Mouse (Mus musculus): ENCODE results near the gene Gm17334. TPM values are rescaled to one million over a fixed set of nuclear protein-coding genes. Genes with fewer than 3 reads are reported as not detected.

Gene Gm17334
- polyA plus RNA-seq, 1 experiment from 2014 or later = not detected

DNA sequence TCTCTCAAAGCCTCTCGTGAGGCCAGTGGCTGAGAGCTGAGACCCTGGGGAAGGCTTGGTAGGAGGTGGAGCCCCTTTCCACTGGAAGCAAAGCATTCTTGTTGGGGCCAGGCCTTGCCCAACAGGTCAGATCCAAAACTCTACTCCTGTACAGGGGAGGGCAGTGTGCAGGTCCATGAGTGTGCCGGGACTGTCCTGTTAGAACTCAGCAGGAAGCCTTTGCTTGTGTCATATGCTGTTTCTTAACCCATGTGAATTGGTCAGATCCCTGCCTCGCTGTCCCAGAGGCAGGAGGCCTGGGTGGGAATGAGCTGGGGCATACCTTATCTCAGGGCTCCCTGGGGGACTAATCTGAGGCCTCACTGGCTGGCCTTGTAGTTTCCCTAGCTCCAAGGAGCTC, 7.3 kb upstream of the Gm17334 start:
- Histone ChIP-seq H3K36me3 (peaks cover 18% of the 10 kb centered on the region), H3K4me2 (no peak overlapping the region), H3K9ac (no peak overlapping the region), H3K27ac (no peak overlapping the region), H3K27me3 (no peaks in the 10 kb centered on the region), H3K4me1 (peaks cover 4% of the 10 kb centered on the region), H3K9me3 (no peaks in the 10 kb centered on the region), H3K4me3 (no peak overlapping the region)
- 68% methylated on average over 3 of the region's 3 CpGs for WGBS
- ATAC-seq (ENCODE audit: insufficient number of reproducible peaks, insufficient read depth, low FRiP score, low TSS enrichment, low read depth) = no peak

DNA sequence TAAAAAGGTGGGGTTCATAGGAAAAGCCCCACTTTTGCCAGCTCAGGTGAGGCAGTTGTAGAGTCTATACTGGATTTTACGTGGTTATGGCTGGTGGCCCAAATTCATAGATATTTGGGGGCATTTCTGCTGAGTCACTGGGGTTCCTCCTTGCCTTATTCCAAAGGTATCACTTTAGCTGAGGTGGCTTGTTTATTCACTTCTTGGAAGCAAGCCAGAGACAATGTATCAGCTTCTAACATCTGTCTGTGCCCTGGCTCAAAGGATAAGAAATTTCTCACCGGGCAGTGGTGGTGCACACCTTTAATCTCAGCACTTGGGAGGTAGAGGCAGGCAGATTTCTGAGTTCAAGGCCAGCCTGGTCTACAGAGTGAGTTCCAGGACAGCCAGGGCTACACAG, 6.8 kb upstream of the Gm17334 start:
- peaks cover 8% of the 10 kb centered on the region for H3K4me1 ChIP-seq
- peaks cover 18% of the 10 kb centered on the region for H3K36me3 ChIP-seq
- no peaks in the 10 kb centered on the region for H3K27me3 ChIP-seq
- no peak overlapping the region for H3K4me2 ChIP-seq
- no peaks in the 10 kb centered on the region for H3K9me3 ChIP-seq
- no peak overlapping the region for H3K4me3 ChIP-seq
- 86% methylated on average over 2 of the region's 2 CpGs for WGBS
- no peak overlapping the region for H3K9ac ChIP-seq
- no peak overlapping the region for H3K27ac ChIP-seq
- ATAC-seq (ENCODE audit: insufficient number of reproducible peaks, insufficient read depth, low FRiP score, low TSS enrichment, low read depth) = no peak

DNA sequence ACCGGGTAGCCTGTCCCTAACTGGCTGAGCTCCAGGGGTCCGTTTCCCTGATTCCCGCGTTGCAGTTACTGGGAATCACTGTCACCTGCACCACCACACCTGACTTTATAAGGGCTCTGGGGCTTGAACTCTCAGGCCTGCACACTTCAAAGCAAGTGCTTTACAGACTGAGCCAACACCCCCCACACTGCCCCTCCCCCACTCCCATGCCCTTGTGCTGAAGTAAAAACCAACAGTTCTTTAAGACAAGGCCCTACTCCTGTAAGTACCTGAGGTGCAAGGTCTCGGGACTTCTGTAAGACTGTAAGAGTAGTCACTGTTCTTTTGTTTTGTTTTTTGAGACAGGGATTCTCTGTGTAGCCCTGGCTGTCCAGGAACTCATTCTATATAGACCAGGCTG, 5.5 kb upstream of the Gm17334 start:
- H3K4me3 ChIP-seq = no peak overlapping the region

DNA sequence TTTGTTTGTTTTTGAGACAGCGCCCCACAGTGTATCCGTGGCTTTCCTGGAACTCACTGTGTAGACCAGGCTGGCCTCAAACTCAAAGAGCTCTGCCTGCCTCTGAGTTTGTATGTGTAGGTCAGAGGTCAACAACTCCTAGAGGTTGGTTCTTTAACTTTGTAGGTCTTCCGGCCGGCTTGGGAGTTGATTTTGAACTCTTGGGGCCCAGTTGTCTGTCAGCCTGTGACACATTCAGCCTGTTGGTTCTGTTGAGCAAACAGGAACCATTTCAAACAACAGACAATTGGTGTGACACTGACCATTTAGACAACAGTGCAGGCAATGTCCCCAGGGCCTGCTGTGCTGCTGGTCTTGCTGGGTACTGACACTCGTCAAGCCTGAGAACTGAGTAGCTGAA, 4.7 kb upstream of the Gm17334 start:
- Histone ChIP-seq H3K9me3 (no peaks in the 10 kb centered on the region), H3K4me1 (peaks cover 9% of the 10 kb centered on the region), H3K4me2 (no peak overlapping the region), H3K9ac (no peak overlapping the region), H3K36me3 (peaks cover 18% of the 10 kb centered on the region), H3K27me3 (no peaks in the 10 kb centered on the region), H3K4me3 (no peak overlapping the region), H3K27ac (no peak overlapping the region)
- WGBS = 66% methylated on average over 5 of the region's 5 CpGs
- no peak for ATAC-seq (ENCODE audit: insufficient number of reproducible peaks, insufficient read depth, low FRiP score, low TSS enrichment, low read depth)

More for the DNA sequence above, 5.5 kb upstream of the Gm17334 start:
- Histone ChIP-seq H3K9ac (no peak overlapping the region), H3K9me3 (no peaks in the 10 kb centered on the region), H3K4me2 (no peak overlapping the region), H3K27me3 (no peaks in the 10 kb centered on the region), H3K36me3 (peaks cover 18% of the 10 kb centered on the region), H3K27ac (no peak overlapping the region), H3K4me1 (peaks cover 9% of the 10 kb centered on the region)
- no peak for ATAC-seq (ENCODE audit: insufficient number of reproducible peaks, insufficient read depth, low FRiP score, low TSS enrichment, low read depth)
- 79% methylated on average over 5 of the region's 5 CpGs for WGBS

DNA sequence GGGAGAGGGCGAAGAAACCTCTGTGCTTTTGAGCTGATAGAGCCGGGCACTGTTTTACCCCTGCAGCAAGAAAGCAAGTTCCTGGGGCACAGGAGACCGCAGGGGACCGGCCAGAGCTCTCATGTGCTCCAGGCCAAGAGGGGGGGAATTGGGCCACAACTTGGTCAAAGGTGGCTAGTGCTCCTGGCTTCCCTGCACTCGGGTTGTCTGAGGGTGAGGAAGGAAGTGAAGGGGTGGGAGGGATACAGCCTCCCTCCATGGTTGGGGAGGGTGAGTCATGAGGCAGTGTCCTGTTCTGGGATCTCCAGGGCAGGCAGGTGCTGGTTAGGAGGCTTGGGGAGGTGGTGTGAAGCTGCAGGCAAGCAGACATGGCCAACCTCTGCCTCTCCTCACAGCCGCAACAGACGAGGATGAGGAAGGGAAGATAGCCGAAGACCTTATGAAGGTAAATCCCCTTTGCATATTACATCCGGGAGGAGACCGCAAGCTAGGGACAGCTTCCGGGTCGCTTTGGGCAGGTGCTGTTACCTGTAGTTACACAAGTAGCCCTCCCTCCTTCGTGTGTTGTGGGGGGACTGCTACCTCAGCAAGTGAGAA, 1.8 kb upstream of the Gm17334 start:
- H3K4me3 ChIP-seq = no peak overlapping the region
- H3K9ac ChIP-seq = no peak overlapping the region
- H3K27ac ChIP-seq = no peak overlapping the region
- H3K9me3 ChIP-seq = no peaks in the 10 kb centered on the region
- 81% methylated on average over 13 of the region's 13 CpGs for WGBS
- H3K4me2 ChIP-seq = no peak overlapping the region
- peaks cover 18% of the 10 kb centered on the region for H3K36me3 ChIP-seq
- H3K4me1 ChIP-seq = peaks cover 12% of the 10 kb centered on the region
- peaks cover 5% of the 10 kb centered on the region; the same call in 1 of the 2 replicates for H3K27me3 ChIP-seq
- ATAC-seq (ENCODE audit: insufficient number of reproducible peaks, insufficient read depth, low FRiP score, low TSS enrichment, low read depth) = no peak

DNA sequence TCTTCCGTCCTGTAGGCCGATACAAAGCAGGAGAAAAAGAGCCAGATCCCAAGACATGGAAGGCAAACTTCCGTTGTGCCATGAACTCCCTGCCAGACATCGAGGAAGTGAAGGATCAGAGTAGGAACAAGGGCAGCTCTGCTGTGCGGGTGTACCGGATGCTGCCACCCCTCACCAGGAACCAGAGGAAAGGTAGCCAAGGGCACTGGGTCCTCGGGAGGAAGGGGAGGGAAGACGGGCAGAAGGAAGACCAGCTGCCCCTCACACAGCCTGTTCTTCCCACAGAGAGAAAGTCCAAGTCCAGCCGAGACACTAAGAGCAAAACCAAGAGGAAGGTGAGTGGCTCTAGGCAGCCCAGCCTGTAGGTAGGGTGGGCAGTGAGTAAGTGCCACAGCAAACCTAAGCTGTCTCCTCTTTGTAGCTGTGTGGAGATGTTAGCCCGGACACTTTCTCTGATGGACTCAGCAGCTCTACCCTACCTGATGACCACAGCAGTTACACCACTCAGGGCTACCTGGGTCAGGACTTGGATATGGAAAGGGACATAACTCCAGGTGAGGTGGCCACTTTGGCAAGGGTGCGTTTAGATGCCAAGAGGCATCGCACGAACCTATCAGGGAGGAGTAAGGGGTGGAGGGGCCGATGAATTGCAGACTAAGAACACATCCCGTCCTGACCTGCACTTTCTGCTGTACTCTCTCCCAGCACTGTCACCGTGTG, 814 bp upstream of the Gm17334 start:
- H3K9me3 ChIP-seq = no peaks in the 10 kb centered on the region
- no peak overlapping the region for H3K4me3 ChIP-seq
- H3K4me2 ChIP-seq = no peak overlapping the region
- peaks cover 17% of the 10 kb centered on the region for H3K4me1 ChIP-seq
- no peak for ATAC-seq (ENCODE audit: insufficient number of reproducible peaks, insufficient read depth, low FRiP score, low TSS enrichment, low read depth)
- peaks cover 18% of the 10 kb centered on the region for H3K36me3 ChIP-seq
- WGBS = 90% methylated on average over 16 of the region's 16 CpGs
- H3K27ac ChIP-seq = no peak overlapping the region
- H3K9ac ChIP-seq = 0 out of 2 replicates have a peak overlapping the region, but pooled peaks have one; percentile 21
- H3K27me3 ChIP-seq = peaks cover 5% of the 10 kb centered on the region

DNA sequence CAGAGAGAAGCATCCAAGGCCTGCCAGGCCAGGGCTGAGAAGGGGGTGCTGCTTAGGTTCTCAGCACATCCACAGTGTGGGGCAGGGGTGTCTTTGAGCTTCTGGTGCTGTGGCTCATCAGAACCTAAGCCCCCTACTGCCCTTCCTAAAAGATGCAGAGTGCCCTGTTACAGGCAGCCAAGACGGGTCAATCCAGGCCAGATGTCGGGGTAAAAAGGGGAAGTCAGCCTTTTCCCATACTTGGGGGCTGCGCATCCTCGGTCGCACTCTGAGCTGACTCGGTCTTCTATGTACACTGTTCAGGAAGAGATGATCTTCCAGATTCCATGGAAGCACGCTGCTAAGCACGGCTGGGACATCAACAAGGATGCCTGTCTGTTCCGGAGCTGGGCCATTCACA, 451 bp downstream of the Gm17334 start:
- peaks cover 5% of the 10 kb centered on the region for H3K27me3 ChIP-seq
- H3K4me3 ChIP-seq = no peak overlapping the region
- peaks cover 17% of the 10 kb centered on the region for H3K4me1 ChIP-seq
- no peak for ATAC-seq (ENCODE audit: insufficient number of reproducible peaks, insufficient read depth, low FRiP score, low TSS enrichment, low read depth)
- no peak overlapping the region for H3K4me2 ChIP-seq
- WGBS = 66% methylated on average over 9 of the region's 9 CpGs
- no peaks in the 10 kb centered on the region for H3K9me3 ChIP-seq
- H3K27ac ChIP-seq = no peak overlapping the region
- no peak overlapping the region for H3K9ac ChIP-seq
- H3K36me3 ChIP-seq = peaks cover 8% of the 10 kb centered on the region

DNA sequence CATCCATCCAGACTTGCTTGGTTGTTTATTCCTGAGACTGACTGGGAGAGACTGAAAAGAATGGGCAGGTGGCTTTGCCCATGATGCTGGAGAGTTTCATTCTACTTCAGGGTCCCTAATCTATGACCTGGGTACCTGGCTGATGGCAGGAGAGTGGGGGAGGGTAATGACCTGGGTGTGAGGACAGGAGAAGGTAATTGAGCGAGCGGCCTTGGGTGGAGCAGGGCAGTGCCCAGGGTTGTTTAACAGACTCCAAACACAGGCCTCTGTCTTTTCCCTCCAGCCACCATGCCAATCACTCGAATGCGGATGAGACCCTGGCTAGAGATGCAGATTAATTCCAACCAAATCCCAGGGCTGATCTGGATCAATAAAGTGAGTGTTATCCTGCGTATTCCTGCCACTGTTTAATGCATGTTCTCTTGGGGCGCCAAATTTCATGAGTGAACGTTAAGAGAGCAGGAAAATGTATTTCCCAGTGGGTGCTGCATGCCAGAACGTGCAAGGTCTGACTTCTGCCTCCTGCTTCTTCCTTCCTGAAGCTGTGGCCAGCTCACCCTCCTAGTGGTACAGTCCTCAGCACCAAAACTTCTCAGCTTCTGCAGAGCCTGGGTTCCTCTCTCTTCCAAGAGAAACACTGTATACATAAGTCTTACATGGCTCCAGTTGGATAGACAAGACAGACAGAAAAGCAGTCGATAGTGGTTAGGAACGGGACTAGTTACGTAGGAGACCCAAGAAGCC, 1.8 kb downstream of the Gm17334 start:
- no peaks in the 10 kb centered on the region for H3K9me3 ChIP-seq
- H3K4me2 ChIP-seq = peak overlapping the region; percentile 79
- H3K27ac ChIP-seq = no peak overlapping the region
- 83% methylated on average over 11 of the region's 11 CpGs for WGBS
- no peak overlapping the region for H3K9ac ChIP-seq
- ATAC-seq (ENCODE audit: insufficient number of reproducible peaks, insufficient read depth, low FRiP score, low TSS enrichment, low read depth) = no peak
- peaks cover 5% of the 10 kb centered on the region for H3K27me3 ChIP-seq
- peak overlapping the region; percentile 75 for H3K4me3 ChIP-seq
- H3K4me1 ChIP-seq = peaks cover 17% of the 10 kb centered on the region
- H3K36me3 ChIP-seq = peaks cover 2% of the 10 kb centered on the region

DNA sequence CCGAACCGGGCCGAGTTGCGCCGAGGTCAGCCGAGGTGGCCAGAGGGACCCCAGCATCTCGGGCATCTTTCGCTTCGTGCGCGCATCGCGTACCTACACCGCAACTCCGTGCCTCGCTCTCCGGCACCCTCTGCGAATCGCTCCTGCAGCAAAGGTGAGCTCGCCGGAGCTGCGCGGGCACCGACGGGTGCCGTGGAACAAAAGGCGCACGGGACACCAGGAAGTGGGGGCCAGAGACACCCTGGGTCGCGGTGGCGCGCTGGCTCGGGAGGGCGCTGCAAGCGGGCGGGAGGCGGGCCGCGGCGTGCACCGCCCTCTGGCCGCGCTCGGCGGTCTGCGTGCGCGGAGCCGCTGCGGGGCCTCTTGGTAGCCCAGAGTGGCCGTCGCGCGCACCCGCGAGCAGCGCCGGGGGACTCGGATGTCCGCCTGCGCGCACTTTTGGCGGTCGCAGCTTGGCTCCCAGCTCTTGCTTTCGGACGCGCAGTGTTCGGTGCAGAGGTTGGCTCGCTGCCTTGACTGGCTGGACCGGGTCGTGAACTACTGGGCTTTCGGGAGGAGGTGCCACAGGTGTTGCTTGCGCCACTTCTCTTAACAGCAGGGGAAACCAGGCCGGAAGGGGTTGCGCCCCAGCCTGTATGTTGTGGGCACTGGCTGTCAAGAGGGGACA, 2.7 kb downstream of the Gm17334 start:
- Histone ChIP-seq H3K9ac (peak overlapping the region; percentile 80), H3K9me3 (no peaks in the 10 kb centered on the region), H3K36me3 (no peaks in the 10 kb centered on the region), H3K4me3 (peak overlapping the region; percentile 75), H3K27ac (peak overlapping the region; percentile 76), H3K4me2 (peak overlapping the region; percentile 79), H3K4me1 (peaks cover 13% of the 10 kb centered on the region), H3K27me3 (peaks cover 5% of the 10 kb centered on the region)
- peak; percentile 38 for ATAC-seq (ENCODE audit: insufficient number of reproducible peaks, insufficient read depth, low FRiP score, low TSS enrichment, low read depth)
- under 1% methylated on average over 72 of the region's 75 CpGs for WGBS

DNA sequence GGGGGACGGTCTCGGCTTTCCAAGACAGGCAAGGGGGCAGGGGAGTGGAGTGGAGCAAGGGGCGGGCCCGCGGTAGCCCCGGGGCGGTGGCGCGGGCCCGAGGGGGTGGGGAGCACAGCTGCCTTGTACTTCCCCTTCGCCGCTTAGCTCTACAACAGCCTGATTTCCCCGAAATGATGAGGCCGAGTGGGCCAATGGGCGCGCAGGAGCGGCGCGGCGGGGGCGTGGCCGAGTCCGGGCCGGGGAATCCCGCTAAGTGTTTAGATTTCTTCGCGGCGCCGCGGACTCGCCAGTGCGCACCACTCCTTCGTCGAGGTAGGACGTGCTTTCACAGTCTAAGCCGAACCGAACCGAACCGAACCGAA, 3.2 kb downstream of the Gm17334 start, which contains the start of gene Irf1:
Gene Irf1 (plus strand): TSS at position 255 of the 365 bp plus-strand sequence.
- no peaks in the 10 kb centered on the region for H3K36me3 ChIP-seq
- H3K9ac ChIP-seq = peak within 1 kb of the TSS; percentile 80
- H3K27me3 ChIP-seq = peaks cover 5% of the 10 kb centered on the region
- peak within 1 kb of the TSS; percentile 75 for H3K4me3 ChIP-seq
- H3K4me2 ChIP-seq = peak within 1 kb of the TSS; percentile 79
- WGBS = under 1% methylated on average over 40 of the region's 40 CpGs
- ATAC-seq (ENCODE audit: insufficient number of reproducible peaks, insufficient read depth, low FRiP score, low TSS enrichment, low read depth) = peak; percentile 85
- peaks cover 10% of the 10 kb centered on the region for H3K4me1 ChIP-seq
- H3K27ac ChIP-seq = peak within 1 kb of the TSS; percentile 76
- no peaks in the 10 kb centered on the region for H3K9me3 ChIP-seq

DNA sequence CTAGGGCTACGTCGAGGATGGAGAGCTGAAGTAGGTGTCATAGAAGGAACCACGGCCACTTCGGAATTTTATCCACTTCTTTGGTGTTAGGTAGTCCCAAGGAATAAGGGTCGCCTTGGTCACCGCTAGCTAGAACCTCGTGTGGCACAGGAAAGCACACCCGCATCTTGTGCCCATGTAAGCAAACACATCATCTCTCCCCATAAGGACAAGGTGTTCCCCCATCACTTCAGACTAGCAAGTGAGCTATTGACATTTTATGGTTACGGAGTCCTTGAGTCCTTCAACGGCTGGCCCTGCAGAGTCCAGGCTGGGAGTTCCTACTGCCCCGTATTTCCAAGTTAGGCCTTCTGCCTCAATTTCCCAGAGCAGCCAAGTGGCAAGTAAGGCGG, 3.8 kb downstream of the Gm17334 start:
- H3K9ac ChIP-seq = peak overlapping the region; percentile 80; the same call in 1 of the 2 replicates
- H3K36me3 ChIP-seq = no peaks in the 10 kb centered on the region
- peaks cover 5% of the 10 kb centered on the region for H3K27me3 ChIP-seq
- peak overlapping the region; percentile 75 for H3K4me3 ChIP-seq
- peak overlapping the region; percentile 79 for H3K4me2 ChIP-seq
- 60% methylated on average over 12 of the region's 12 CpGs for WGBS
- no peak for ATAC-seq (ENCODE audit: insufficient number of reproducible peaks, insufficient read depth, low FRiP score, low TSS enrichment, low read depth)
- no peaks in the 10 kb centered on the region for H3K9me3 ChIP-seq
- H3K4me1 ChIP-seq = peaks cover 15% of the 10 kb centered on the region
- H3K27ac ChIP-seq = no peak overlapping the region

Data from embryonic facial prominence, embryonic 13.5 days (tissue).